Mouse (Mus musculus) neutrophil, adult 5-6 weeks (primary cell): ENCODE results near the gene 9330159F19Rik. TPM values are rescaled to one million over a fixed set of nuclear protein-coding genes. Genes with fewer than 3 reads are reported as not detected.

Experiments used
- total RNA-seq: library from RNA; stranded (forward); fragments of 200-1000 nt; gene quantifications from 2 replicates; pipeline ENCODE4 v1.2.3, GENCODE M21; 2017

The 9330159F19Rik gene
- total RNA-seq, 1 experiment from 2014 or later, result 0.23 TPM

Other genes starting within 250 kb of the 9330159F19Rik start
- not detected in 2 replicates for gene 2310057J18Rik, start 225.3 kb upstream of the 9330159F19Rik start, total RNA-seq
- gene Soga3, start 67.8 kb upstream of the 9330159F19Rik start, total RNA-seq, result not detected in 2 replicates
- not detected in 2 replicates for gene Gm49353, start 12.7 kb upstream of the 9330159F19Rik start, total RNA-seq
- 5.3 and 7.9 TPM in 2 replicates for gene Echdc1, start 101.6 kb downstream of the 9330159F19Rik start, total RNA-seq
- gene Rnf146, start 150.8 kb downstream of the 9330159F19Rik start, total RNA-seq, result 88.8 and 89.6 TPM in 2 replicates